Mouse (Mus musculus) cortical plate, adult 2 months (tissue): ENCODE results near the gene Grk3. TPM values are rescaled to one million over a fixed set of nuclear protein-coding genes. Genes with fewer than 3 reads are reported as not detected.
A peak's percentile ranks its signal among the peaks of the same experiment; 100 is the strongest.

ENCODE experiments used
- H3K27ac ChIP-seq: fragments of 200-500 bp; 2 replicates; pipeline ENCODE4 v1.5.1; 2012; ENCODE audit warnings: low read length, control low read depth, inconsistent platforms; ENCODE audit not compliant: insufficient read depth
- H3K4me1 ChIP-seq: fragments of 200-500 bp; 2 replicates; pipeline ENCODE4 v1.6.1; 2011; ENCODE audit warnings: low read length; ENCODE audit not compliant: control insufficient read depth, insufficient read depth
- H3K4me3 ChIP-seq: fragments of 200-500 bp; 2 replicates; pipeline ENCODE4 v1.5.1; 2011; ENCODE audit warnings: mild to moderate bottlenecking, low read length, control low read depth; ENCODE audit not compliant: insufficient read depth
- CTCF ChIP-seq: fragments of 200-500 bp; IDR thresholded peaks from 2 replicates; pipeline ENCODE4 v1.5.1; 2011; ENCODE audit warnings: mild to moderate bottlenecking, control low read depth, low read length; ENCODE audit not compliant: insufficient read depth; ENCODE audit errors: extremely low read depth
- POLR2A ChIP-seq: fragments of 200-500 bp; IDR thresholded peaks from 2 replicates; pipeline ENCODE4 v1.6.1; 2011; ENCODE audit warnings: mild to moderate bottlenecking, low read length, control low read depth; ENCODE audit not compliant: insufficient read depth; ENCODE audit errors: extremely low read depth
- polyA plus RNA-seq: library from polyadenylated mRNA; depleted of rRNA; stranded (reverse); fragments of >200 nt; gene quantifications from 2 replicates; pipeline ENCODE4 v1.2.3, GENCODE M21; 2012; rRNA removed

The Grk3 gene
- polyA plus RNA-seq, 1 experiment: 51.1 TPM

GRCm38 (mm10) chr5:112886687-112887491 is 128.7 kb downstream of the Grk3 start:
- peaks cover 2% of the 10 kb centered on the region; the same call in 1 of the 2 replicates for H3K4me1 ChIP-seq
- no peak overlapping the region for H3K4me3 ChIP-seq
- no peak overlapping the region for H3K27ac ChIP-seq
- TF ChIP-seq CTCF: no peak
- TF ChIP-seq POLR2A: no peak

GRCm38 (mm10) chr5:112877391-112878115 is 138.0 kb downstream of the Grk3 start:
- Histone ChIP-seq H3K4me3 (no peak overlapping the region), H3K4me1 (no peaks in the 10 kb centered on the region), H3K27ac (no peak overlapping the region)
- TF ChIP-seq CTCF (no peak), POLR2A (no peak)

GRCm38 (mm10) chr5:112876846-112877390 is 138.7 kb downstream of the Grk3 start:
- TF ChIP-seq CTCF (peak; percentile 92), POLR2A (no peak)
- Histone ChIP-seq H3K4me3 (no peak overlapping the region), H3K4me1 (no peaks in the 10 kb centered on the region), H3K27ac (no peak overlapping the region)

GRCm38 (mm10) chr5:112872999-112873398 is 142.6 kb downstream of the Grk3 start:
- no peak for TF ChIP-seq POLR2A
- TF ChIP-seq CTCF: no peak
- H3K27ac ChIP-seq: no peak overlapping the region
- no peak overlapping the region for H3K4me3 ChIP-seq
- H3K4me1 ChIP-seq: no peaks in the 10 kb centered on the region

- H3K4me3 ChIP-seq: no peak overlapping the region
- TF ChIP-seq POLR2A (no peak), CTCF (peak; percentile 84)
These were observed 144.9 kb downstream of the Grk3 start for GRCm38 (mm10) chr5:112870729-112871128.

GRCm38 (mm10) chr5:112868620-112869019 is 147.0 kb downstream of the Grk3 start:
- TF ChIP-seq POLR2A: no peak
- TF ChIP-seq CTCF: no peak
- Histone ChIP-seq H3K4me3 (no peak overlapping the region), H3K4me1 (no peaks in the 10 kb centered on the region), H3K27ac (no peak overlapping the region)

More at GRCm38 (mm10) chr5:112870729-112871128, 144.9 kb downstream of the Grk3 start:
- no peak overlapping the region for H3K27ac ChIP-seq
- H3K4me1 ChIP-seq: no peaks in the 10 kb centered on the region

GRCm38 (mm10) chr5:112864719-112865367 is 150.7 kb downstream of the Grk3 start:
- Histone ChIP-seq H3K4me1 (no peaks in the 10 kb centered on the region), H3K27ac (no peak overlapping the region), H3K4me3 (no peak overlapping the region)
- TF ChIP-seq CTCF (peak; percentile 60), POLR2A (no peak)

Other genes with a start within 250 kb of the Grk3 start
- gene Myo18b, start 119.4 kb downstream of the Grk3 start, polyA plus RNA-seq: 1.6 and 1.8 TPM in 2 replicates
- gene Crybb2, start 54.3 kb upstream of the Grk3 start, polyA plus RNA-seq: not detected in 2 replicates
- gene Crybb3, start 65.8 kb upstream of the Grk3 start, polyA plus RNA-seq: 4.6 and 5.7 TPM in 2 replicates
- 25.4 and 28.2 TPM in 2 replicates for gene 2900026A02Rik, start 205.4 kb upstream of the Grk3 start, polyA plus RNA-seq
- gene Tmem211, start 211.1 kb upstream of the Grk3 start, polyA plus RNA-seq: not detected in 2 replicates